Mouse (Mus musculus) fibroblast of lung, adult 2 months (primary cell): ENCODE measurements around the gene Dgki.

ENCODE experiments used
- DNase-seq: peaks from one replicate; pipeline ENCODE4 v3.0.0-alpha.2; 2011; ENCODE audit warnings: low read depth

The Dgki gene

GRCm38 (mm10) chr6:37060114-37060513 is 239.9 kb downstream of the Dgki start:
- no peak for DNase-seq

- no peak for DNase-seq
These were observed 242.0 kb downstream of the Dgki start for GRCm38 (mm10) chr6:37057957-37058356.

- DNase-seq: no peak
These were observed 242.4 kb downstream of the Dgki start for GRCm38 (mm10) chr6:37057536-37057935.

GRCm38 (mm10) chr6:37055634-37056033 is 244.3 kb downstream of the Dgki start:
- DNase-seq: no peak

GRCm38 (mm10) chr6:37055128-37055527 is 244.9 kb downstream of the Dgki start:
- DNase-seq: no peak

- DNase-seq: peak; percentile 43
These were observed 245.5 kb downstream of the Dgki start for GRCm38 (mm10) chr6:37054435-37055020.

GRCm38 (mm10) chr6:37053411-37053810 is 246.6 kb downstream of the Dgki start:
- DNase-seq: no peak

GRCm38 (mm10) chr6:37051652-37052051 is 248.3 kb downstream of the Dgki start:
- DNase-seq: no peak

- no peak for DNase-seq
These were observed 248.8 kb downstream of the Dgki start for GRCm38 (mm10) chr6:37051150-37051549.

GRCm38 (mm10) chr6:37047611-37048129 is 252.3 kb downstream of the Dgki start:
- no peak for DNase-seq

GRCm38 (mm10) chr6:37046152-37046788 is 253.7 kb downstream of the Dgki start:
- DNase-seq: peak; percentile 33

GRCm38 (mm10) chr6:37044796-37045195 is 255.2 kb downstream of the Dgki start:
- no peak for DNase-seq

GRCm38 (mm10) chr6:37038444-37038843 is 261.5 kb downstream of the Dgki start:
- DNase-seq: no peak

GRCm38 (mm10) chr6:37037115-37037908 is 262.7 kb downstream of the Dgki start:
- DNase-seq: no peak

GRCm38 (mm10) chr6:37035681-37036080 is 264.3 kb downstream of the Dgki start:
- DNase-seq: no peak

GRCm38 (mm10) chr6:37030986-37031385 is 269.0 kb downstream of the Dgki start:
- DNase-seq: no peak

GRCm38 (mm10) chr6:37030402-37030801 is 269.6 kb downstream of the Dgki start:
- no peak for DNase-seq

- no peak for DNase-seq
These were observed 271.1 kb downstream of the Dgki start for GRCm38 (mm10) chr6:37028841-37029240.

- DNase-seq: no peak
These were observed 271.7 kb downstream of the Dgki start for GRCm38 (mm10) chr6:37028300-37028699.

- DNase-seq: no peak
These were observed 273.4 kb downstream of the Dgki start for GRCm38 (mm10) chr6:37026343-37027243.

GRCm38 (mm10) chr6:37016046-37016445 is 283.9 kb downstream of the Dgki start:
- no peak for DNase-seq

GRCm38 (mm10) chr6:37011597-37011996 is 288.4 kb downstream of the Dgki start:
- DNase-seq: no peak
